Mouse (Mus musculus) heart, postnatal 0 days (tissue): ENCODE measurements around the gene Rasgrp1. TPM values are rescaled to one million over a fixed set of nuclear protein-coding genes. Genes with fewer than 3 reads are reported as not detected.
A peak's percentile ranks its signal among the peaks of the same experiment; 100 is the strongest.

Experiments
- ATAC-seq: fragments of 200-750 bp; cut with Nextera tagmentation; 2 replicates; pipeline ENCODE4 v1.8.0; 2017; ENCODE audit warnings: low read depth, moderate number of reproducible peaks, moderate library complexity; ENCODE audit not compliant: insufficient read depth
- DNase-seq: peaks from one replicate; pipeline ENCODE4 v3.0.0-alpha.2; 2016; ENCODE audit warnings: low spot score
- H3K27ac ChIP-seq: fragments of 300-500 bp; sonication (generic); 2 replicates; pipeline ENCODE4 v1.5.1; 2014; ENCODE audit warnings: low read depth, mild to moderate bottlenecking
- H3K27me3 ChIP-seq: fragments of 300-500 bp; sonication (generic); 2 replicates; pipeline ENCODE4 v1.6.1; 2014; ENCODE audit warnings: low read length, mixed read lengths; ENCODE audit not compliant: control insufficient read depth, insufficient read depth
- H3K36me3 ChIP-seq: fragments of 300-500 bp; sonication (generic); replicated peaks from 2 replicates; pipeline ENCODE4 v1.6.1; 2014; ENCODE audit warnings: low read length, mixed read lengths; ENCODE audit not compliant: control insufficient read depth, insufficient read depth
- H3K4me1 ChIP-seq: fragments of 300-500 bp; sonication (generic); 2 replicates; pipeline ENCODE4 v1.6.1; 2014; ENCODE audit warnings: antibody characterized with exemption; ENCODE audit not compliant: control insufficient read depth, insufficient read depth
- H3K4me2 ChIP-seq: fragments of 300-500 bp; sonication (generic); 2 replicates; pipeline ENCODE4 v1.6.1; 2014; ENCODE audit warnings: low read depth, mild to moderate bottlenecking, low read length, moderate library complexity
- H3K4me3 ChIP-seq: fragments of 300-500 bp; sonication (generic); 2 replicates; pipeline ENCODE4 v1.5.1; 2014; ENCODE audit warnings: low read depth, low read length
- H3K9ac ChIP-seq: fragments of 300-500 bp; sonication (generic); replicated peaks from 2 replicates; pipeline ENCODE4 v1.6.1; 2014; ENCODE audit warnings: low read depth, low read length, mixed read lengths
- H3K9me3 ChIP-seq: fragments of 300-500 bp; sonication (generic); replicated peaks from 2 replicates; pipeline ENCODE4 v1.6.1; 2016; ENCODE audit warnings: low read length; ENCODE audit not compliant: control insufficient read depth
- CTCF ChIP-seq: IDR thresholded peaks from 2 replicates; pipeline ENCODE4 v1.5.1; 2016; ENCODE audit warnings: antibody characterized with exemption, control low read depth, low read depth
- EP300 ChIP-seq: IDR thresholded peaks from 2 replicates; pipeline ENCODE4 v1.6.1; 2016; ENCODE audit warnings: antibody characterized with exemption, low read depth
- WGBS: fragments of 180-500 bp; shearing (Covaris S2); extraction: QIAGEN DNeasy Blood & Tissue Kit; methylation state at CpG from one replicate; pipeline ENCODE4 v1.1.7; 2014; 5-methylcytosine and 5-hydroxymethylcytosine counted together
- polyA plus RNA-seq: library from polyadenylated mRNA; unstranded; fragments of >200 nt; fragmentation: Nextera tagmentation; extraction: Ambion mirVana; gene quantifications from 2 replicates; pipeline ENCODE4 v1.2.1, GENCODE M21; 2015
- total RNA-seq: library from RNA; depleted of rRNA; stranded (reverse); fragments of >200 nt; gene quantifications from 2 replicates; pipeline ENCODE4 v1.2.3, GENCODE M21; 2014; ENCODE audit warnings: low replicate concordance

The Rasgrp1 gene
- total and polyA plus RNA-seq, 2 experiments from 2014 or later: 0.07 TPM; not detected in 1

DNA sequence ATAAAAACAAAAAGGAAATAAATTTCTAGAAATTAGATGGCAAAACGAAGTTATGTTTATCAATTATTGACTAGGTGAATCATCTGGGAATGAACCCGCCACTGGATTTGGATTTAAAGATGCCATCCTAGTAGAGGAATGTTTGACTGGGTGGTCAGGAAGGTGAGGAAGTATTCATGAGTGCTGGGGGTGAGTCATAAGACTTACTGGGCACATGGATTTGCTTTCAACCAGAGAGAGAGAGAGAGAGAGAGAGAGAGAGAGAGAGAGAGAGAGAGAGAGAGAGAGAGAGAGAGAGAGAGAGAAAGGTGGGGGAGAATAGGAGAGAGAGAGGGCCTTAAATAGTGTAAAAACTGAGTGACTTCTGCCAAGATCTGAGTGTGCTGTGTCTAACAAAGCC, 87.4 kb downstream of the Rasgrp1 start:
- H3K4me1 ChIP-seq: peaks cover 3% of the 10 kb centered on the region
- no peaks in the 10 kb centered on the region for H3K36me3 ChIP-seq
- H3K9ac ChIP-seq: no peak overlapping the region
- DNase-seq (no peak), ATAC-seq (no peak)
- H3K9me3 ChIP-seq: no peaks in the 10 kb centered on the region
- WGBS: 77% methylated on average over 2 of the region's 2 CpGs
- H3K4me2 ChIP-seq: no peak overlapping the region
- TF ChIP-seq CTCF: no peak
- no peak for TF ChIP-seq EP300
- H3K27me3 ChIP-seq: no peaks in the 10 kb centered on the region
- H3K27ac ChIP-seq: no peak overlapping the region
- H3K4me3 ChIP-seq: no peak overlapping the region

DNA sequence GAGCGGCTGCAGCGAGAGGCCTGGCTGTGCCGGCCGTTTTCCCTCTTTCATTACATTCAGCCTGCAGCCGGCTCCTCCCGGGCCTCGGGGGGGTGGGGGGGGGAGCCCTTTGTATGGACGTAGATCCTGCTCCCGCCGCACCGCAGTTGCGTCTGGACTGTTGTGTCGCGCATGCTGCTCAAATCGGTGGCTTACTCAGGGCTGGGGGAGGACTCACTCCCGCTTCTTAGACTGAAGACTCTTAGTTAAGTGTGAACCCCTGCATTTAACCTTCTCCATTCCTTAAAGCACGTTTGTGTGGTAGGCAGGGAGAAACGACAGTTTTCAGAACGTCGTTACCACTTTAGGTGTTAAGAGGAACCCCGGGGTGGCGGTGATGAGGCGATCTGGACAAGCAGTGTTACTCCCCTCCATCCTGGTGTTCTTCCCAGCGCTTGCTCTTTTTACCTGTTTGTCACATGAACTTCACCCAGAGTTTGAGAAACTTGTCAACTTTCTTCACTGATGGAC, 92.7 kb downstream of the Rasgrp1 start:
- Histone ChIP-seq H3K4me3 (peak overlapping the region; percentile 68), H3K4me1 (peaks cover 7% of the 10 kb centered on the region), H3K27me3 (no peaks in the 10 kb centered on the region), H3K4me2 (peak overlapping the region; percentile 77), H3K9me3 (no peaks in the 10 kb centered on the region), H3K9ac (peak overlapping the region; percentile 71), H3K27ac (peak overlapping the region; percentile 75), H3K36me3 (no peaks in the 10 kb centered on the region)
- peak; percentile 59 for ATAC-seq
- under 1% methylated on average over 24 of the region's 24 CpGs for WGBS
- TF ChIP-seq EP300: no peak
- no peak for TF ChIP-seq CTCF
- DNase-seq: peak; percentile 11

DNA sequence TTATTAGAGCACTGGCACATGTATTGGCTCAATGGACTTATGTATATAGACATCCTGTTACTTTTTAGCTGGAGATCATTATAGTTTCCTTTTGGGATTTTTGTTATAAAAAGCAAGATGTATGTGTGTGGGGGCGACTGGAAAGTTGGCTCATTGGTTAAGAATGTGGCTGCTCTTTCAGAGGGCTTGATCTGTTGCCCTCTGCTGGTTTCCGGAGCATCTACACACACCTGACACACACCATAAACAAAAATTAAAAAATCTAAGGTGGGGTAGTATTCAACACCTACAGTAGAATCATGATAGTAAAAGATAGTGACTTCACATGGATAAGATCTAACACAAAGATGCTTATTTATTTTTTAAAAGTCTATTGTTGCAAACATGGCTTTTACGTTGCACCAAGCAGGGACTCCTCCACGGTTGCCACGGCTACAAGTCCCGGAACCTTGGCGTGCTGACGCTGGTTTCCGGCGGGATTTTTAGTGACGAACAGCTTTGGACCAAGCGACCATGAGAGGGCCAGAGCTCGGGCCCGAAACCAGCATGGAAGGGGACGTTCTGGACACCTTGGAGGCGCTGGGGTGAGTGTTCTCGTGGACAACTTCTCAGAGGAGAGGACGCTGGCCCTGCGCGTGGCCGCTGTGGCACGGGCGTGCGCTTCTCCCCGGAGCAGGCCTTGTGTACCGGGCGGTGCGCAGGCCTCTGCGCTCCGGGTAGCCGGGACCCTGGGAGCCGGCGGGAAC, 93.4 kb downstream of the Rasgrp1 start, which contains the start of gene Fam98b:
Gene Fam98b (plus strand): TSS at position 485 of the 746 bp plus-strand sequence.
- no peaks in the 10 kb centered on the region for H3K36me3 ChIP-seq
- H3K27ac ChIP-seq: peak within 1 kb of the TSS; percentile 75
- peak; percentile 89 for DNase-seq
- peaks cover 7% of the 10 kb centered on the region for H3K4me1 ChIP-seq
- under 1% methylated on average over 30 of the region's 33 CpGs for WGBS
- peak within 1 kb of the TSS; percentile 77 for H3K4me2 ChIP-seq
- no peaks in the 10 kb centered on the region for H3K27me3 ChIP-seq
- TF ChIP-seq EP300 (no peak), CTCF (peak; percentile 52)
- ATAC-seq: peak; percentile 95
- H3K9ac ChIP-seq: peak within 1 kb of the TSS; percentile 71
- H3K4me3 ChIP-seq: peak within 1 kb of the TSS; percentile 68
- H3K9me3 ChIP-seq: no peaks in the 10 kb centered on the region

DNA sequence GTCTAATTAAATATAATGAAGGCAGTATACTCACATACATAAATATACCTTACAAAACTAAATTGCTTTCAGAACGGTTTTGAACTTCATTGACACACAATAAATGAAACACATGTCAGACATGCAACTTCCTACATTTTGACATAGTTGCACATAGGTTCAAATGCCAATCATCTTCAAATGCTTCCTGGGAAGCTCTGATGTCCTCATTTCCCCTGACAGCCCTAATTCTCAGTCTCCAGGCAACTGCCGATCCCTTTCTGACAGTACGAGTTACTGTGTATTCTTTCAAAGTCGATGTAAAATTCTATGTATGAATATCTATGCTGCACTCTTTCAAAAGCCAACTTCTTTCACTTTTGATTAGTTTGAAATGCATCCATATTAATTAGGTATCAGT, 100.8 kb downstream of the Rasgrp1 start:
- Histone ChIP-seq H3K4me2 (no peak overlapping the region), H3K27ac (no peak overlapping the region), H3K4me3 (no peak overlapping the region), H3K4me1 (no peaks in the 10 kb centered on the region), H3K27me3 (no peaks in the 10 kb centered on the region), H3K36me3 (no peaks in the 10 kb centered on the region), H3K9ac (no peak overlapping the region), H3K9me3 (no peaks in the 10 kb centered on the region)
- WGBS: 76% methylated on average over 4 of the region's 4 CpGs
- ATAC-seq: no peak
- no peak for DNase-seq
- TF ChIP-seq EP300 (no peak), CTCF (no peak)

DNA sequence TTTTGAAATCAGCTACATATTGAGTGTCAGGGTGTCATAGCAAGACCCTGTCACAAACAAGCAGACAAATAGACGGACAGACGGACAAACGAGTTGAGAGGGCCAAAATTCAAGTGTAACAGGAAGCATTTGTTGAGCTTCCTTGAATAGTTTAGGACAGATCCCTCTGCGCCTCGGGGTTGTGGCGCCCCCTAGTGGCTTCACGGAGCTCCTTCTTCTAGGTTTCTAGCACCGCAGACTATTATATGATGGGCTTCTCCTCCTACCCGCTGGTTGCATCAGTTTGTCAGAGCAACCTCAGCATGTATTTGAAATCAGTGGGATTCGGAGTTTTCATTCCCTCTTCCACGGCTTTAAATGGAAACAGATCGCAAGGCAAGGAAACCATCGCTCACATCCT, 111.5 kb downstream of the Rasgrp1 start:
- ATAC-seq: peak; percentile 77

More for the DNA sequence above, 111.5 kb downstream of the Rasgrp1 start:
- no peaks in the 10 kb centered on the region for H3K4me1 ChIP-seq
- TF ChIP-seq EP300 (no peak), CTCF (peak; percentile 81)
- H3K9ac ChIP-seq: no peak overlapping the region
- no peak overlapping the region; the same call in 1 of the 2 replicates for H3K4me2 ChIP-seq
- no peaks in the 10 kb centered on the region for H3K27me3 ChIP-seq
- no peak overlapping the region for H3K27ac ChIP-seq
- 5% methylated on average over 13 of the region's 13 CpGs for WGBS
- no peaks in the 10 kb centered on the region for H3K36me3 ChIP-seq
- DNase-seq: peak; percentile 64
- no peaks in the 10 kb centered on the region for H3K9me3 ChIP-seq
- H3K4me3 ChIP-seq: no peak overlapping the region
